Mouse (Mus musculus) limb, embryonic 13.5 days (tissue): ENCODE measurements at regions not wholly inside any gene's neighbourhood (a gene's known extent, or its start where the extent isn't known, plus 50 kb on each side); places are given as distances from the start of the nearest gene placed in this dataset.

Experiments used
- ATAC-seq: fragments of 200-750 bp; cut with Nextera tagmentation; 2 replicates; pipeline ENCODE4 v1.8.0; 2017; ENCODE audit warnings: low read depth, moderate number of reproducible peaks, moderate TSS enrichment; ENCODE audit not compliant: low FRiP score
- H3K27ac ChIP-seq: fragments of 300-500 bp; sonication (generic); 2 replicates; pipeline ENCODE4 v1.5.1; 2015; ENCODE audit warnings: inconsistent platforms, mild to moderate bottlenecking, moderate library complexity
- H3K27me3 ChIP-seq: fragments of 300-500 bp; sonication (generic); 2 replicates; pipeline ENCODE4 v1.6.1; 2015; ENCODE audit warnings: mild to moderate bottlenecking, inconsistent platforms
- H3K36me3 ChIP-seq: fragments of 300-500 bp; sonication (generic); 2 replicates; pipeline ENCODE4 v1.6.1; 2015; ENCODE audit warnings: inconsistent platforms, mild to moderate bottlenecking, moderate library complexity
- H3K4me1 ChIP-seq: fragments of 300-500 bp; sonication (generic); 2 replicates; pipeline ENCODE4 v1.6.1; 2015; ENCODE audit warnings: inconsistent platforms
- H3K4me2 ChIP-seq: fragments of 300-500 bp; sonication (generic); replicated peaks from 2 replicates; pipeline ENCODE4 v1.6.1; 2015; ENCODE audit warnings: inconsistent platforms, mild to moderate bottlenecking, moderate library complexity
- H3K4me3 ChIP-seq: fragments of 300-500 bp; sonication (generic); 2 replicates; pipeline ENCODE4 v1.5.1; 2015; ENCODE audit warnings: moderate library complexity, mild to moderate bottlenecking, inconsistent platforms
- H3K9ac ChIP-seq: fragments of 300-500 bp; sonication (generic); 2 replicates; pipeline ENCODE4 v1.6.1; 2015; ENCODE audit warnings: mild to moderate bottlenecking, inconsistent platforms
- H3K9me3 ChIP-seq: fragments of 300-500 bp; sonication (generic); 2 replicates; pipeline ENCODE4 v1.6.1; 2016; ENCODE audit warnings: inconsistent platforms
- WGBS: fragments of 180-500 bp; shearing (Covaris S2); methylation state at CpG from one replicate; pipeline ENCODE4 v1.1.7; 2015; 5-methylcytosine and 5-hydroxymethylcytosine counted together

GRCm38 (mm10) chr3:36332016-36332415 is 109.9 kb upstream of the Qrfpr start:
- no peaks in the 10 kb centered on the region for H3K36me3 ChIP-seq
- no peak overlapping the region for H3K4me3 ChIP-seq
- H3K4me2 ChIP-seq: no peak overlapping the region
- WGBS: 91% methylated on average over 6 of the region's 6 CpGs
- H3K27me3 ChIP-seq: no peaks in the 10 kb centered on the region
- H3K9me3 ChIP-seq: no peaks in the 10 kb centered on the region
- H3K9ac ChIP-seq: no peak overlapping the region
- H3K4me1 ChIP-seq: no peaks in the 10 kb centered on the region
- H3K27ac ChIP-seq: no peak overlapping the region
- ATAC-seq: no peak

- 30% methylated on average over 9 of the region's 9 CpGs for WGBS
- no peaks in the 10 kb centered on the region for H3K9me3 ChIP-seq
- H3K27me3 ChIP-seq: no peaks in the 10 kb centered on the region
- no peak overlapping the region for H3K4me2 ChIP-seq
- no peak overlapping the region for H3K4me3 ChIP-seq
- no peaks in the 10 kb centered on the region for H3K36me3 ChIP-seq
- H3K27ac ChIP-seq: no peak overlapping the region
- no peak overlapping the region for H3K9ac ChIP-seq
- H3K4me1 ChIP-seq: no peaks in the 10 kb centered on the region
- no peak for ATAC-seq
Observed at GRCm38 (mm10) chr3:36330656-36331055, 108.5 kb upstream of the Qrfpr start.

DNA sequence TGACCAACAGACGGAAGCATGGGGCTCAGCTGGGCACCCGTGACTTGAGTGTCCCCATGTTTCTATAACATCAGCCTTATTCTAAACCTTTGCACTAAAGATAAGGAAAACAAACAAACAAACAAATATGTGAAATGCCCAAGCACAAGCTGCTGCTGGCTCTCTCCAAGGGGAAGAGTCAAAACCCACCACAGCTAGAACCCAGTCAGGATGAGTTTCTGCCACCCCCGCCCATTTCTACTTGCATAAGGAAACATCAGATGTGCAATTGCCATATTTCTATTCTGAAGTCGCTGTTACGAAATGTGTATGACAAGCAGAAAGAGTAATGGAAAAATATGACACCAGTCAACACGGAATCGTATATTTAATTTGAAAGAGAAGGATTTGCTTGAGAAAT is 107.5 kb upstream of the Qrfpr start:
- Histone ChIP-seq H3K36me3 (no peaks in the 10 kb centered on the region), H3K4me1 (no peaks in the 10 kb centered on the region), H3K27me3 (no peaks in the 10 kb centered on the region), H3K4me3 (no peak overlapping the region), H3K9ac (no peak overlapping the region), H3K9me3 (no peaks in the 10 kb centered on the region), H3K4me2 (no peak overlapping the region), H3K27ac (no peak overlapping the region)
- WGBS: 90% methylated on average over 7 of the region's 7 CpGs
- ATAC-seq: no peak

- H3K27ac ChIP-seq: no peak overlapping the region
- no peaks in the 10 kb centered on the region for H3K4me1 ChIP-seq
- H3K9ac ChIP-seq: no peak overlapping the region
- no peaks in the 10 kb centered on the region for H3K36me3 ChIP-seq
- H3K4me2 ChIP-seq: no peak overlapping the region
- 90% methylated on average over 2 of the region's 2 CpGs for WGBS
- no peaks in the 10 kb centered on the region for H3K27me3 ChIP-seq
- H3K4me3 ChIP-seq: no peak overlapping the region
- H3K9me3 ChIP-seq: no peaks in the 10 kb centered on the region
- no peak for ATAC-seq
Observed at GRCm38 (mm10) chr3:36328927-36329326, 106.8 kb upstream of the Qrfpr start.

DNA sequence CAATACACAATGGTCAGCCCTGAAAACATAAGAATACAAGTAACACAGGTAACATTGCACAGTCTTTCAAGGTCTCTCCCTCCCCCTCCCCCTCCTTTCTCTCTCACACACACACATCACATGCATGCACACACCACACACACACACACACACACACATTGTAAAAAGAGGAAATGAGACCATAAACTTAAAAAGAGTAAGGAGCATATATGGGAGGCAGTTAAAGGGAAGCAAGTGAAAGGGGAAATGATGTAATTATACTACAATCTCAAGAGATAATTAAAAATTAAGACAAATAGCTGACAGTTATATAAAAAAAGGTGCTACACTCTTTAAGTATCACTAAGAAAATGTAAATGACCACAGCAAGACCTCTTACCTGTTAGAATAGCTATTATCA is 96.5 kb upstream of the Qrfpr start:
- Histone ChIP-seq H3K9me3 (no peaks in the 10 kb centered on the region), H3K36me3 (no peaks in the 10 kb centered on the region), H3K9ac (no peak overlapping the region), H3K4me2 (no peak overlapping the region), H3K4me1 (no peaks in the 10 kb centered on the region), H3K4me3 (no peak overlapping the region), H3K27ac (no peak overlapping the region), H3K27me3 (no peaks in the 10 kb centered on the region)
- no peak for ATAC-seq

- H3K4me1 ChIP-seq: no peaks in the 10 kb centered on the region
- no peak overlapping the region for H3K9ac ChIP-seq
- no peak overlapping the region for H3K27ac ChIP-seq
- ATAC-seq: no peak
- H3K9me3 ChIP-seq: no peaks in the 10 kb centered on the region
- H3K27me3 ChIP-seq: no peaks in the 10 kb centered on the region
- H3K36me3 ChIP-seq: no peaks in the 10 kb centered on the region
- no peak overlapping the region for H3K4me2 ChIP-seq
- WGBS: 5% methylated on average over 3 of the region's 3 CpGs
- no peak overlapping the region for H3K4me3 ChIP-seq
Observed at GRCm38 (mm10) chr3:36311337-36311736, 89.2 kb upstream of the Qrfpr start.

- no peak overlapping the region for H3K4me3 ChIP-seq
Observed at GRCm38 (mm10) chr3:36310642-36311267, 88.6 kb upstream of the Qrfpr start.

GRCm38 (mm10) chr3:36296792-36297191 is 74.7 kb upstream of the Qrfpr start:
- no peak overlapping the region for H3K27ac ChIP-seq
- H3K36me3 ChIP-seq: no peaks in the 10 kb centered on the region
- no peak for ATAC-seq

More at GRCm38 (mm10) chr3:36310642-36311267, 88.6 kb upstream of the Qrfpr start:
- H3K9me3 ChIP-seq: no peaks in the 10 kb centered on the region
- H3K9ac ChIP-seq: no peak overlapping the region
- no peak overlapping the region for H3K27ac ChIP-seq
- H3K36me3 ChIP-seq: no peaks in the 10 kb centered on the region
- no peaks in the 10 kb centered on the region for H3K4me1 ChIP-seq
- peak; percentile 44; the same call in 1 of the 2 replicates for ATAC-seq
- WGBS: 2% methylated on average over 9 of the region's 9 CpGs
- peak overlapping the region; percentile 42 for H3K4me2 ChIP-seq
- no peaks in the 10 kb centered on the region for H3K27me3 ChIP-seq

GRCm38 (mm10) chr3:36291971-36292370 is 69.9 kb upstream of the Qrfpr start:
- H3K9me3 ChIP-seq: no peaks in the 10 kb centered on the region
- ATAC-seq: no peak
- H3K27ac ChIP-seq: no peak overlapping the region
- 94% methylated on average over 4 of the region's 4 CpGs for WGBS
- no peak overlapping the region for H3K4me3 ChIP-seq
- no peak overlapping the region for H3K9ac ChIP-seq
- no peaks in the 10 kb centered on the region for H3K36me3 ChIP-seq
- no peaks in the 10 kb centered on the region for H3K27me3 ChIP-seq
- H3K4me1 ChIP-seq: no peaks in the 10 kb centered on the region
- no peak overlapping the region for H3K4me2 ChIP-seq

More at GRCm38 (mm10) chr3:36296792-36297191, 74.7 kb upstream of the Qrfpr start:
- Histone ChIP-seq H3K4me2 (no peak overlapping the region), H3K9me3 (no peaks in the 10 kb centered on the region), H3K27me3 (no peaks in the 10 kb centered on the region), H3K4me3 (no peak overlapping the region), H3K9ac (no peak overlapping the region), H3K4me1 (no peaks in the 10 kb centered on the region)
- 71% methylated on average over 3 of the region's 3 CpGs for WGBS

- Histone ChIP-seq H3K4me3 (no peak overlapping the region), H3K9ac (no peak overlapping the region), H3K36me3 (no peaks in the 10 kb centered on the region), H3K4me1 (no peaks in the 10 kb centered on the region), H3K27ac (no peak overlapping the region), H3K27me3 (no peaks in the 10 kb centered on the region), H3K9me3 (0 out of 2 replicates have a peak, but pooled peaks cover 8% of the 10 kb centered on the region), H3K4me2 (no peak overlapping the region)
- ATAC-seq: no peak
- 83% methylated on average over 5 of the region's 5 CpGs for WGBS
Observed at GRCm38 (mm10) chr3:36284066-36284465, 62.0 kb upstream of the Qrfpr start.

DNA sequence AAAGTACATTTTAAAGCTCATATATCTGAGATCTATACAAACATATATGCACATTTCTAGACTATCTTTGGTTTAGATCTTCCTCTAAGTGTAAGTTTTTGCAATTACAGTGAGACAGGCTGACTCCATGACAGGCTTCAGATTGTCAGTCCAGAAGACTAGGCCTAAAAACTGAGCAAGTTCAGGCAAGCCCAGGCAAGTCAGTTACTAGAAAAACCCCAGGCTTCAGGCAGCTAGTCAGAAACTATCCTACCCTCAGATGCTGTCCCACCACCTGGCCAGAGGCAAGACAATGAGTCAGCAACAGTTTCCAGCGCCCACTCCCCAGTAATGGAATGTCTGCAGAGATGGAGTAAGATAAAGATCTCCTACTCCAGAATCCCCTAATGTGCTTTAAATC is 53.4 kb upstream of the Qrfpr start:
- H3K27me3 ChIP-seq: no peaks in the 10 kb centered on the region
- no peak overlapping the region for H3K9ac ChIP-seq
- no peaks in the 10 kb centered on the region for H3K9me3 ChIP-seq
- no peak for ATAC-seq
- no peak overlapping the region for H3K27ac ChIP-seq
- H3K4me3 ChIP-seq: no peak overlapping the region
- H3K36me3 ChIP-seq: no peaks in the 10 kb centered on the region
- WGBS: 46% methylated on average over 1 of the region's 1 CpGs
- no peak overlapping the region for H3K4me2 ChIP-seq
- 0 out of 2 replicates have a peak, but pooled peaks cover 4% of the 10 kb centered on the region for H3K4me1 ChIP-seq
